Mouse (Mus musculus) liver, adult (tissue): ENCODE results near the gene Cuedc2.

Experiments
- GATA4 ChIP-seq: IDR thresholded peaks from 2 replicates; pipeline ENCODE4 v1.6.1; 2014; ENCODE audit warnings: mild to moderate bottlenecking, low read length; ENCODE audit not compliant: insufficient replicate concordance

Gene Cuedc2

GRCm38 (mm10) chr19:46286047-46286446 is 52.5 kb downstream of the Cuedc2 start:
- TF ChIP-seq GATA4 = no peak

GRCm38 (mm10) chr19:46285631-46286030 is 52.9 kb downstream of the Cuedc2 start:
- no peak for TF ChIP-seq GATA4

DNA sequence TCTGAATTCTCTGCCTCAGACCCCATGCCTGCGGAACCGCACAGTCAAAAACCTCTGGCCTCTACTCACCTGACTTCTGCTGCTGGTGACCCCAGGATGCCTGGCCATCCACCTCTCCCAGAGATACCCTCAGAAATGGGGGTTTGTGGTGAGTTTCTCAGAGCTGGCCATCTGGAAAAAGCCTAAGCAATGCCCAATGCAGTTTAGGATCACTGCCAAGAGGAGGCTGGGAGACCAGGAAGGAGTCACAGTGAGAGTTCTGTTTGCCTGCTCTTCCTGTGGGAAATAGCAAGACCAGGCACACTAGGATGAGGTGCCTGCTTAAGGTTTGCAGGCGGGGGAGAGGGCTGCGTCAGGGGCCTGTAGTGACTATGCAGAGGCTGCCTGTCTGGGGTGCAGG is 53.8 kb downstream of the Cuedc2 start:
- no peak for TF ChIP-seq GATA4

DNA sequence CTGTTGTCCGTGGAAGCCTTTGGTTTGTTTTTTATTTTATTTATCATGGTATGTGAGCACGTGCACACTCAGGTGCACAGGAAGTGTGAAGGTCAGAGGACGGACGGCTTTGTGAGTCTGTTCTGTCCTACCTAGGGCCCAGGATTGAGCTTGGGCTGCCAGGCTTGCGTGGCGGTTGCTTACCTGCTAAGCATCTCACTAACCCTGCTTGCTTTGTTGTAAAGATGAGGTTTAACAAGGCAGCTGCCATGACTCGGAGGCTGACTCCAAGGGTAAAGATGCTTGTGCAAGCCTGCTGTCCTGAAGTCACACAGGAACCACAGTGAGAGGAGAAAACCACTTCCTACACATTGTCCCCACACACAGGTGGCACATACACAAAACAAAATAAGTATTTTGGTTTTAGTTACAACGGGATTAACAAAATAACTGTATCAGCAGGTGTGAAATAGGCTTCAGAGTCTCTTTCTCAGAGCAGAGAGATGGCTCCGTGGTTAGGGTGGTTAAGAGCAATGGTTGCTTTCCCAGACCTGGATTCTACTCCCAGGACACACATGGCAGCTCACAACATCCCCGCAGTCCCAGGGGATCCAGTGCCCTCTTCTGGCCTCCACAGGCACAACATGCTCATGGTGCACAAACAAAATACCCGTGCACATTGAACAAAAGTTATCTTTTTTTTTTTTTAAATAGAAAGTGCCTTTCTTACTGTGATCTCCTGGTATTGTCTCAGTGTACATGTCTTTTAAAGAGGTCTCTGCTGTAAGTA is 56.2 kb downstream of the Cuedc2 start:
- TF ChIP-seq GATA4 = no peak
